Mouse (Mus musculus): ENCODE results near the gene Ifih1. TPM values are rescaled to one million over a fixed set of nuclear protein-coding genes. Genes with fewer than 3 reads are reported as not detected.

Ifih1 gene
- 17.8 TPM for polyA plus RNA-seq (2017; shearing (Covaris generic))

DNA sequence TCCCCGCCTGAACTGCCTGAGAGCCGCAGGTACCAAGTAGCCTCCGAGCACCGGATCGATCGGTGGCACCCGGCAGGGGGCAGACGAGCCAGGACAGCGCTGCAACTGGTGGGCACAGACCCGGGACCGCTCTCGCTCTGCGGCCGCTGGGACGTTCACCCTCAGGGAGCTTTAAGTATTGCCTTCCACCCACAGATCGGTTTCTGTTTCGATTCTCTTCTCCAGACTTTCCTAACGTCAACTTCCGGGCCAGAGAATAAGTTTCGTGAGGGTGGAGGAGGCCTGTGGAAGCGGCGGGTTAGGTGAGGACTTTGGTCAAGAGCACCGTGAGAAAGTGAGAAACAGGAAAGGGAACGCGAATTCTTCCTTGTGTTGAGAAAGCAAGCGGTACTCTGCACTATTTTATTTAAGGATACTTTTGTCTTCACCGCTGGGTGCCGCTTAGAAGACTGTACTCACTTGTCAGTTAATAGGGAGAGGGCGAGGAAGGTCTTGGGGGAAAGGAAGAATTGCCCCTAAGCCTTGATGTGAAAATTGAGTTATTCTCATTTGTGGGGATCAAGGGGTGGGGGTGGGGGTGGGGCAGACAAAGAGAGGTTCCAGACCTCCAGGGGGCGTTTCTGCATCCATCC, at the start of gene Ifih1:
TSS of gene Ifih1 (minus strand) at position 242 of the 632 bp plus-strand sequence.

DNA sequence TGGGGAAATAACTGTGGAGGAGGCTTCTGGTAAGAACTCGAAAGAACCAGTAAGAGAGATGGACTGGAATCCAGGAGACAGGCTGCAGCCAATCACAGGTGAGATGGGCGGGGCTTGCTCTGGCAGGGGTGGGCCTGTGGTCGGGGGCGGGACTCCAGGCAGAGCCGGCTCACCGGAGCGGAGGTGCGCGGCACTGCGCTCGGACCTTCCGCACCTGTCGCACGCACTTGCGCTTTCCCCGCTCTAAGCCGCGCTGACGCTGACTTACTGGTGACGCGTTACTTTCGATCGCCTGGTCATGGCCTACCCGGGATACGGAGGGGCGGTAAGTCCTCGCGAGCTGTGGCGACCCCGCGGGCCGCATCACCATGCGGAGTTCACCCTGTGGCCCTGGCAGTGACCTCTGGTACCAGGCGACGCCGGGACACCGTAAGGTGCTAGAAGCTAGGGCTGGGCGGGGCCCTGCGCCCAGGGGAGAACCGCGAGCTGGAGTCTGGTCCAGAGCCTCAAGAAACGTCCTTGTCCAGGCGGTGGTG, 18.1 kb upstream of the Ifih1 start, which contains the start of gene Gca:
TSS of gene Gca (plus strand) at position 151 of the 536 bp plus-strand sequence.

DNA sequence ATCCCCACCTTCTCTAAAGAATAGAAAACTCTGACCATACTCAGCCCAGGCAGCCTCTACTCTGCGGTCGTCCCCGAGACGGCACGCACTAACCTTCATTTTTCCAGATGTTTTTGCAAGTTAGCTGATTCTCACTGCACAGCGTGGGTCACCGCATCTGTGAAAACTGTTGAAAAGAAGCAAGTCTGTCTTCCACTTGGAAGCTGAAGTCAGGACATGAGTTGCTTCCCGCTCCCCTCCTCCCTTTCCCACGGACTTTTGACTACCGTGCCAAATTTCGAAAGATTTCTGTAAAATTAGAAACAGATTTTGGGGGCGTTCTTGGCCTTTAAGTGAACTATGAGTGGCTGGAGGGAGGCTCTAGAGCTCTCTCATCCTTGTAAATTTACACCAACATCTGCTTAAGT, 72.3 kb downstream of the Ifih1 start, which contains the start of gene Fap:
TSS of gene Fap (minus strand) at position 323 of the 407 bp plus-strand sequence.

Other genes starting within 250 kb of the Ifih1 start
- 75.7 TPM for gene Dpp4, start 234.0 kb downstream of the Ifih1 start, polyA plus RNA-seq (2017; shearing (Covaris generic))
- not detected for gene Gcg, start 162.6 kb downstream of the Ifih1 start, polyA plus RNA-seq (2017; shearing (Covaris generic))
- gene Fap, start 72.2 kb downstream of the Ifih1 start, polyA plus RNA-seq (2017; shearing (Covaris generic)), result not detected
- gene Gca, start 18.0 kb upstream of the Ifih1 start, polyA plus RNA-seq (2017; shearing (Covaris generic)), result 5.8 TPM